ENCODE assay signal across 8 mouse cellular contexts in genomic region chr6:86669240-86669727, GRCm38 (mm10). TPM values are rescaled to one million over a fixed set of nuclear protein-coding genes. Genes with fewer than 3 reads are reported as not detected.
DNase-seq lines count a peak whose midpoint lies in the region; ATAC-seq and TF ChIP-seq lines count a peak whose summit lies in the region.

No protein-coding gene starts in this region.

- peak overlapping the region; percentile 34 to 60; a peak in 3 of 4 replicates for H3K4me3 ChIP-seq in ES-E14 (ENCODE audit: insufficient read depth in 1 of 2, low read depth in 1 of 2, low read length in 2 of 2, poor library complexity in 1 of 2, severe bottlenecking in 1 of 2)
- H3K4me3 ChIP-seq in forebrain, embryonic 15.5 days = peak overlapping the region; percentile 87
- peak overlapping the region; percentile 81 for H3K4me3 ChIP-seq in lung, adult 2 months (replicated peaks; ENCODE audit: extremely low read depth, low read depth, low read length)

- in situ Hi-C loops in ES-E14 (cut with MboI; ENCODE audit: low sequenced_read_pairs in 2 of 2, unreplicated experiment in 2 of 2) = no loop called here

- no peak overlapping the region for H3K27ac ChIP-seq in ES-E14 (ENCODE audit: insufficient read depth, low read depth, low read length, poor library complexity, severe bottlenecking)
- peak overlapping the region; percentile 53 for H3K27ac ChIP-seq in forebrain, embryonic 15.5 days (replicated peaks)

- peak; percentile 100 for ATAC-seq in forebrain, embryonic 15.5 days (replicated peaks)
- ATAC-seq in neutrophil, adult 5-6 weeks (ENCODE audit: extremely low read depth, insufficient number of reproducible peaks, low FRiP score, poor library complexity, severe bottlenecking) = peak; percentile 89

- H3K27me3 ChIP-seq in forebrain, embryonic 15.5 days = no peaks in the 10 kb centered on the region

- intact Hi-C loops in heart, postnatal 25 days (cut with DNase I) = no loop called here

- peak; percentile 81; the same call in 1 of the 2 replicates for TF ChIP-seq POLR2A in lung, adult 2 months (IDR thresholded peaks at IDR 0.05; ENCODE audit: borderline replicate concordance, extremely low read depth, low read depth, low read length)

- WGBS in forebrain, embryonic 15.5 days = under 1% methylated on average over 34 of the region's 37 CpGs
- 2% methylated on average over 36 of the region's 37 CpGs for WGBS in lung, adult 2 months

- H3K4me1 ChIP-seq in ES-E14 (ENCODE audit: control insufficient read depth in 2 of 2, insufficient read depth in 2 of 2, low read length in 2 of 2, poor library complexity in 1 of 2) = peaks cover 0 to 4% of the 10 kb centered on the region in 2 experiments; a peak in 1 of 4 replicates
- peaks cover 25% of the 10 kb centered on the region for H3K4me1 ChIP-seq in forebrain, embryonic 15.5 days
- peaks cover 12% of the 10 kb centered on the region for H3K4me1 ChIP-seq in lung, adult 2 months (ENCODE audit: control insufficient read depth, insufficient read depth, low read length)

- H3K9ac ChIP-seq in ES-E14 (ENCODE audit: insufficient read depth, low read depth, low read length, poor library complexity, severe bottlenecking) = peak overlapping the region; percentile 67
- peak overlapping the region; percentile 47 for H3K9ac ChIP-seq in forebrain, embryonic 15.5 days (replicated peaks)

- H3K9me3 ChIP-seq in ES-E14 (ENCODE audit: control insufficient read depth, insufficient read depth, low read depth, low read length) = no peaks in the 10 kb centered on the region
- H3K9me3 ChIP-seq in forebrain, embryonic 15.5 days = no peaks in the 10 kb centered on the region

- H3K4me2 ChIP-seq in forebrain, embryonic 15.5 days (replicated peaks) = peak overlapping the region; percentile 94

- peak; percentile 100 for DNase-seq in ES-E14 (ENCODE audit: low read depth, low spot score)
- DNase-seq in cerebellum, adult 11-12 months = peak; percentile 100
- DNase-seq in heart, postnatal 25 days (ENCODE audit: low spot score) = peak; percentile 100
- DNase-seq in layer of hippocampus, adult 18-20 months (ENCODE audit: low spot score in 2 of 2) = peak; percentile 100
- peak; percentile 99 for DNase-seq in lung, adult 2 months
- peak; percentile 100 for DNase-seq in thymus, adult 18-20 months

- no peak for TF ChIP-seq CTCF in lung, adult 2 months (IDR thresholded peaks at IDR 0.05; ENCODE audit: insufficient read depth, low read length)

- peaks cover 4% of the 10 kb centered on the region for H3K36me3 ChIP-seq in ES-E14 (ENCODE audit: control insufficient read depth, insufficient read depth, low read length, poor library complexity, severe bottlenecking)
- H3K36me3 ChIP-seq in forebrain, embryonic 15.5 days = peaks cover 26% of the 10 kb centered on the region

TF ChIP-seq in ES-E14, 5 proteins besides CTCF, POLR2A, EP300 and RAD21:
- TF ChIP-seq CHD2 (IDR thresholded peaks at IDR 0.05; ENCODE audit: low read depth, low read length) = peak; percentile 65; the same call in 1 of the 2 replicates
- no peak for TF ChIP-seq HCFC1 (IDR thresholded peaks at IDR 0.05; ENCODE audit: borderline replicate concordance, insufficient read depth, low read length)

RNA-seq across cellular contexts. Expression of gene Mxd1, which starts 0.3 kb away (rescaled TPM):
- 3.1 and 4.0 TPM in 2 replicates for total RNA-seq in ES-E14 (2012; rRNA removed)
- 22.8 and 23.2 TPM in 2 replicates for polyA plus RNA-seq in forebrain, embryonic 15.5 days (2015; fragmentation: Nextera tagmentation; extraction: Ambion mirVana)
- total RNA-seq in heart, postnatal 25 days (2021) = 1 to 10 TPM; 7.5 to 9.1 TPM
- total RNA-seq in layer of hippocampus, adult 18-20 months (2021) = 10 to 100 TPM; 18.6 to 19.0 TPM
- polyA plus RNA-seq in lung, adult 2 months (2012; rRNA removed) = 14.8 and 19.1 TPM in 2 replicates
- 846 and 903 TPM in 2 replicates for total RNA-seq in neutrophil, adult 5-6 weeks (2017)

RNA-seq across cellular contexts. Expression of gene Snrnp27, which starts 15.0 kb away (rescaled TPM):
- 46.8 and 58.3 TPM in 2 replicates for total RNA-seq in ES-E14 (2012; rRNA removed)
- 113 and 124 TPM in 2 replicates for polyA plus RNA-seq in forebrain, embryonic 15.5 days (2015; fragmentation: Nextera tagmentation; extraction: Ambion mirVana)
- total RNA-seq in heart, postnatal 25 days (2021) = 10 to 100 TPM; 45.6 to 50.7 TPM
- 10 to 100 TPM; 64.8 to 65.2 TPM for total RNA-seq in layer of hippocampus, adult 18-20 months (2021)
- polyA plus RNA-seq in lung, adult 2 months (2012; rRNA removed) = 8.4 and 9.8 TPM in 2 replicates
- total RNA-seq in neutrophil, adult 5-6 weeks (2017) = 58.8 and 65.9 TPM in 2 replicates

RNA-seq across cellular contexts. Expression of gene Asprv1, which starts 41.3 kb away (rescaled TPM):
- 0.71 and 2.0 TPM in 2 replicates for total RNA-seq in ES-E14 (2012; rRNA removed)
- 0.59 and 0.61 TPM in 2 replicates for polyA plus RNA-seq in forebrain, embryonic 15.5 days (2015; fragmentation: Nextera tagmentation; extraction: Ambion mirVana)
- under 1 TPM in 1 of 2 experiments, not detected in 1; 0.16 TPM for total RNA-seq in heart, postnatal 25 days (2021)
- total RNA-seq in layer of hippocampus, adult 18-20 months (2021) = 1 to 10 TPM; 1.2 to 1.8 TPM
- polyA plus RNA-seq in lung, adult 2 months (2012; rRNA removed) = 0.43 and 263 TPM in 2 replicates
- 195 and 207 TPM in 2 replicates for total RNA-seq in neutrophil, adult 5-6 weeks (2017)

Comparison
In these comparisons a context has a peak if more than half of its experiments do, and no peak if none do; other contexts are left out.
1. RNA of gene Mxd1, which starts 0.3 kb away (total RNA-seq): 846 to 903 TPM in neutrophil, adult 5-6 weeks; 18.6 to 19.0 TPM in layer of hippocampus, adult 18-20 months, 7.5 to 9.1 TPM in heart, postnatal 25 days and 3.1 to 4.0 TPM in ES-E14; every median in the first group is over 10 times any median in the second.
2. RNA of gene Asprv1, which starts 41.3 kb away (total RNA-seq): 195 to 207 TPM in neutrophil, adult 5-6 weeks; 1.2 to 1.8 TPM in layer of hippocampus, adult 18-20 months, 0.71 to 2.0 TPM in ES-E14 and 0.16 TPM in heart, postnatal 25 days; every median in the first group is over 10 times any median in the second.
3. Peak in every context shown above with its lines, with median percentiles within 50 percentile points of each other: DNase-seq and H3K4me3 ChIP-seq.